Mouse (Mus musculus): ENCODE measurements around the gene Olfr802.

The Olfr802 gene

GRCm38 (mm10) chr10:129688069-129688468, at the start of gene Olfr802:
TSS of gene Olfr802 (minus strand) at chr10:129688169.
- no peak for DNase-seq (ENCODE audit: low spot score)

GRCm38 (mm10) chr10:129729275-129729674, 41.3 kb upstream of the Olfr802 start, which contains the start of gene Olfr805:
TSS of gene Olfr805 (minus strand) at chr10:129729375.
- no peak for DNase-seq (ENCODE audit: low spot score)

DNA sequence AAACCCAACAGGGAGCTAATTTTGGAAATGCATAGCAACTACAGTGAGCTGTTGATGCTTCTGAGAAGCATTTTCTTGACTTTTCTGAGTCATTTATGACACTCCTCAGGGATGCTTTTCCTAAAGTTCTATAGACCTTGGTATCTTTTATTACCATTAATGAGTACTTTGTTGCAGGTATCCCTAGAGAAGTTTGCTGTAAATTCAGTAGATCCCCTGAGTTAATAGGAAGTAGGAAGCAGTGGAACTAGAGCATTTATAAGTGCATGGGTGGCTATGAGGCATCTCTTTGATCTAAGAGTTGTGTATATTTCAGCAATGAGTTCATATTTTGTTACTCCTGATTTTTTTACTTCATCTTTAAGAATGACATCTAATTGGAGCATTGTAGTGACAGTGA, 14.9 kb upstream of the Olfr802 start, which contains the start of gene Olfr804:
Olfr804 (plus strand) TSS at position 301 of the 400 bp plus-strand sequence.
- no peak for DNase-seq (ENCODE audit: low spot score)

DNA sequence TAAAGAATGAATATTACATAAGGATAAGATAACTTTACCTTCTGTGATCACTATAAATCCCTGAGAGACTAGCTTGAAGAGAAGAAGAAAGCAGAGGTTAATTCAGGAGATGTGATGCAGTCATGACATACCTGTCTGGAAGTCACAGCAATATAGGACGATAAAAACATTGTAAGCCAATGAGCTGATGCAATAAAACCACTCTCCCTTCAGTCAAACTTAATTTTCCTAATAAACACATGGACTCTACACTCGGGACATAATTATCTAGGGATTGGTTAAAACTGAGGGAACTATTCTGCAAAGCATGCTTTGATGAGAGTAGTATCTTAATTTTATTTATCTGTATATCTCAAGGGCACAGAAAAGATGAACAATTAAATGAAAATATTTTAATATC, 6.2 kb upstream of the Olfr802 start, which contains the start of gene Olfr803:
Olfr803 (minus strand) TSS at position 101 of the 400 bp plus-strand sequence.
- no peak for DNase-seq (ENCODE audit: low spot score)

DNA sequence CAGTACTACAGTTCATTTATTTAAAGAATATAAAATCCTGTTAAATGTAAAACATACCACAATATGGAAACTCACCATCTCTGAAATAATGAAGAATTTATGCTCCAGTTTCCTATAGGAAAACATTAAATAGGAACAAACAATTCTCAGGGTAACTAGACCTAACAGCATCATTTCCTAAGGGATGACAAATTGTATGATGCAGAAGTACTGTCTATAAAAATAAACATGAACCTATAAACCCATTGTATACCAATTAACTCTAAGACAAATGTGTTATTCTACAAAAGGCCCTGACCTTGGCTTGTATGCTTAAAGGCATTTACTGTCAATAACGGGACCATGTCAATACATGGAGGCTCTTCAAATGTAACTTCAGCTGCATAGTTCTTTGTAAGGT, 14.2 kb downstream of the Olfr802 start, which contains the start of gene Olfr801:
Olfr801 (minus strand) TSS at position 101 of the 400 bp plus-strand sequence.
- DNase-seq (ENCODE audit: low spot score): no peak

GRCm38 (mm10) chr10:129657394-129657793, 30.6 kb downstream of the Olfr802 start, which contains the start of gene Olfr800:
TSS of gene Olfr800 (plus strand) at chr10:129657694.
- no peak for DNase-seq (ENCODE audit: low spot score)

- DNase-seq (ENCODE audit: low spot score): no peak
These were observed 36.2 kb downstream of the Olfr802 start for GRCm38 (mm10) chr10:129651763-129652162.

DNA sequence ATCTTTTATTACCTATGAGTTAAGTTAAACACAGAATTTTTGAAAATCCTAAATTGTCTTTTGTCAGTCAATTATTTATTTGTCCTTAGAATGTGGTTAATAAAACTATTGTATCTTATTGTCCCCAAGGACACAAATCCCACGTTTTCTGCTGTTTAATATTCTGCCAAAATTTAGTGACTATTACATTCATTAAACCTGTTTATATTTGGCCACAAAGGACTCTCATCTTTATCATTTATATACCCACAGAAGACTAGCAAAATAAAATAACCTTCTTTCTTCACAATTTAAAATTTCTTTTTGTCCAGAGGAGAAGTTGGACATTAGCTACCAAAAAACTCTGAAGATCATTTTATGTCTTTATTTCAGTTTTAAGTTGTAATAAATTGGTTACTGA, 50.8 kb downstream of the Olfr802 start, which contains the start of gene Olfr799:
Olfr799 (plus strand) TSS at position 301 of the 400 bp plus-strand sequence.
- DNase-seq (ENCODE audit: low spot score): no peak

DNA sequence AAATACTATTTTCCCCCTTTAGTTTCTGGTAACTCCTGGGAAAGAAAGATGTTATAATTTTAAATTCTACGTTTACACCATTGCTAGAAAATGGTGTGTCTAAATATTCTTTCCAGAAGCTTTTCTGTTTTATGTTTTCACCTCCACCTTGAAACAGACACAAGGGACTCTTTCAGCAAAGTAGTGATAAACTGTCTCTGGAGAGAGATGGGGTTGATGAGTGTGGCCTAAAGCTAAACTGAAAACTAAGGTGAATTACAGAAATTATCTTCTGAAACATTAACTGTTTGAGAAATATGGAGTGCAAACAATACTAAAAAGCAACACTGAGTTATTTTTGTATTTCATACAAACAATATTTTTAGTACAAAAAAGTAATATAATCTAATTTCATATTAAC, 60.1 kb downstream of the Olfr802 start, which contains the start of gene Olfr798:
Olfr798 (minus strand) TSS at position 101 of the 400 bp plus-strand sequence.
- DNase-seq (ENCODE audit: low spot score): no peak

Data from left cerebral cortex, adult 11 months (tissue).